Mouse (Mus musculus) MN1 (cell line): ENCODE measurements around the gene Prickle2.

Experiments
- DNase-seq: peaks from one replicate; pipeline ENCODE4 v3.0.0-alpha.2; 2016; ENCODE audit warnings: low spot score

The Prickle2 gene

GRCm38 (mm10) chr6:92665530-92665989 lies 40.4 kb downstream of the Prickle2 start:
- DNase-seq = peak; percentile 70

DNA sequence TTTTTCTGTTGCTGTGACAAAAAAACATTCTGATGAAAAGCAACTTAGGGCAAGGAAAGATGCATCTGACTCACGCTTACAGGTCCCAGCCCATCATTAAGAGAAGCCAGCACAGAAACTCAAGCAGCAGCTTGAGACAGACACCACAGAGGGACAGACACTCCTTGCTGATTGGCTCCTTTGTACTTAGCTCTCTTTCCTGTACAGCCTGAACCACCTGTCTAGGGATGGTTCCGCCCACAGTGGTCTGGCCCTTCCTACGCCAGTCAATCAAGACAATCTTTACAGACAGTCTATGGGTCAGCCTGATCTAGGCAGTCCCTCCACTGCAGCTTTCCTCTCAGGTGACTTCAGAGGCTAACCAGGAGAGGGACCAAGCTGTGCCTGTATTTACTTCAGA lies 42.1 kb downstream of the Prickle2 start:
- DNase-seq = no peak

DNA sequence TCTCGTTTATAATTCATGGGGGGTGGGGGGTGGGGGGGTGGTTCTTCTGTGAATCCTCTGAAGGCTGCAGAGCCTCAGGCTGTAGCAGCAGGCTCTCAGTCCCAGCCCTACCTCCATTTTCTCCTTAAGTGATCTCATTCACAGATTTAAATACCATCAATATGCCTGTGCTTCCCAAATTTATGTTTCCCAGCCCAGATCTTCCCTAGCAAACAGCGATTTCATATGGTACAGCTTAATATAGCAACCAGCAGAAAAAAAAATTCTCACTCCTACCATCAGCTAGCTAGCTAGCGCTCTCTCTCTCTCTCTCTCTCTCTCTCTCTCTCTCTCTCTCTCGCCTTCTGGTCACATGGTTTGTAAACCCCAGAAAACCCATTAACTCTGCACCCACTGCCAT lies 42.5 kb downstream of the Prickle2 start:
- no peak for DNase-seq

GRCm38 (mm10) chr6:92649063-92649462 lies 56.9 kb downstream of the Prickle2 start:
- DNase-seq = no peak

- DNase-seq = no peak
Measured at GRCm38 (mm10) chr6:92648571-92648970, 57.4 kb downstream of the Prickle2 start.

GRCm38 (mm10) chr6:92642929-92643328 lies 63.0 kb downstream of the Prickle2 start:
- DNase-seq = no peak

DNA sequence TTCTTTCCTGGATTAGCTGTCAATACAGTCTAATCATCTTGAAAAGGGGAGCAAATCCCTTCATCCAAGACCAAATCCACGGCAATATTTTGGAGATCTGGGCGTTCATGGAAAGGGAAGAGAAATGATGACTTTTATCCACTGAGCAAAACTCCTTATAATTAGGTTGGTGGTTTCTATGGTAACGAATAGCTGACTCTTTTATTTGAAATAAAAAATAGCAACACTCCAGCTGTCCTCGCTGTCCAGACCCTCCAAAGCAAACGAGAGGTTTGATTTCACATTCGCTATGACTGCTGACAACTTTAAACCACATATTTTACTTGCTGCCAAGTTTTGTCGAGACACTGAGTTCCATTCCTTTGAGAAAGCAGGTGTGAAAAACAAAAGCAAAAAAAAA lies 64.0 kb downstream of the Prickle2 start:
- no peak for DNase-seq

GRCm38 (mm10) chr6:92640896-92641295 lies 65.1 kb downstream of the Prickle2 start:
- no peak for DNase-seq

GRCm38 (mm10) chr6:92636431-92636830 lies 69.5 kb downstream of the Prickle2 start:
- no peak for DNase-seq

DNA sequence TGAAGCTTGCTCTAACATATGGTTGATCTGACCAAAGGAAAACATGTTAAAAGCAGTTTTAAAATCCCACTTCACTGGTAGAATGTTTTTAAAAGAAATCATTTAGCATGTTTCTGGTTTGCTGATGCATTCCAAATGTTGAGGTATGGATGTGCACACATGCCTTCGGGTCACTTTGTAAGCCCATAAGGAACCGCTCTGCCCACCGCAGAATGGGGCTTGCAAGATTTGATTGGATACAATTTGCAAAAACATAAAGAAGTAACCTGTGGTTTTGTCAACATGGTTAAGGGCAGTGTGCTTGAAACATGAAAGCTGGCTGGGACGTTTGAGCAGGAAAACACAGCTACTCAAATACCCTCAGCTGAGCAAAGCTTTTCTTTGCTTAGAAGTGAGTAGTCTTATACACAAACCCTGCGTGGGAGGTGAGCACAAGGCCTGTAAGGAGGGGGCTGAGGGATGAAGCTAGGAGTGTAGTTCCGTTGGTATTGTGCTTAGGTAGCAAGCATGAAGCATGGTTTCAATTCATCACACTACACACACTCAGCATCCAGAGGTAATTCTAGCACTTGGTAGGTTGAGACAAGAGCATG lies 71.0 kb downstream of the Prickle2 start:
- no peak for DNase-seq

GRCm38 (mm10) chr6:92630991-92631390 lies 75.0 kb downstream of the Prickle2 start:
- DNase-seq = no peak

- no peak for DNase-seq
Measured at GRCm38 (mm10) chr6:92627711-92628110, 78.2 kb downstream of the Prickle2 start.

GRCm38 (mm10) chr6:92627048-92627617 lies 78.8 kb downstream of the Prickle2 start:
- no peak for DNase-seq

GRCm38 (mm10) chr6:92625923-92626322 lies 80.0 kb downstream of the Prickle2 start:
- peak; percentile 50 for DNase-seq

DNA sequence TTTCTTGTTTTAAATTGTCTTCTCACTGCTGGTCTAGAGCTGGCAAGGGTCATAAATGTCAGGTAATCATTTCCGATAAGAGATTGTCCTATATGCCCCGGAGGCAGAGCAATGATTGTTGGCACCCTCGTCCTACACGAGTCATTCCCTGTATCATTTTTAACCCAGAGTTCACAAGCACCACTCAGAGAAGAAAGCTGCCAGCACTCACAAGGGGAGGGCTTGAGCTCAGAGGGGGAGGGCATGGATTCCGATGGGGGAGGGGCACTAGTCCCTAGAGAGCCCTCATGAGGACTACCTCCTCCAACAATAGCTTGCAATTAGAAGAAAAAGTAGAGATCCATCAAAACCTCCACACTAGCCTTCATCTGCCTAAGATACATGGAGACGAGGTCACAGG lies 81.6 kb downstream of the Prickle2 start:
- no peak for DNase-seq

GRCm38 (mm10) chr6:92617183-92617582 lies 88.8 kb downstream of the Prickle2 start:
- DNase-seq = no peak

GRCm38 (mm10) chr6:92614771-92615170 lies 91.2 kb downstream of the Prickle2 start:
- DNase-seq = no peak

DNA sequence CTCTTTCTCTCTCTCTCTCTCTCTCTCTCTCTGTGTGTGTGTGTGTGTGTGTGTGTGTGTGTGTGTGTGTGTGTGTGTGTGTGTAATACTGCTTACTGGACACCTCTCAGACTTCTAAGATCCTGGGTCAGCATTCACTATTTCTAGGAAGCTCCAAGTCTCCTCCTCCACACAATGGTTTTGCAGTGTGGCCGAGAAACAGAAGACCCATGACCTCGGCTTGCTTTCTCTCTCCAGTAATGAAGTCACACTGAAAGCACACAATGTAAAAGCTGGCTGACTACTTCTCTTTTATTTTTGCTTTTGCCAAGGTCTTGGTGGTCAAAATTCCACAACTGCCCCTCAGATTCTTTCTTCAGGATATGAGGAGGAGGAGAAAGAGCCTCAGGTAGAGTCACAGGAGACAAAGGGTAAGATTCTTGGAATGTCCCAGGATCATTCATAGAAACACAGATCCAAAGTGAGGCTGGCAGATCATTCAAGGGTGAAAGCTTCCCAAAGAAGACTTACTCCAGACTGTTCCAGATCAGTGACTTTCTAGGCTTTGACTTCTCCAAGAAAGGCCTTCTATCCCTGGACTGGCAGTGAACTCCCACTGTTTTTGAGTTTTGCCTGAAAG lies 93.7 kb downstream of the Prickle2 start:
- no peak for DNase-seq

DNA sequence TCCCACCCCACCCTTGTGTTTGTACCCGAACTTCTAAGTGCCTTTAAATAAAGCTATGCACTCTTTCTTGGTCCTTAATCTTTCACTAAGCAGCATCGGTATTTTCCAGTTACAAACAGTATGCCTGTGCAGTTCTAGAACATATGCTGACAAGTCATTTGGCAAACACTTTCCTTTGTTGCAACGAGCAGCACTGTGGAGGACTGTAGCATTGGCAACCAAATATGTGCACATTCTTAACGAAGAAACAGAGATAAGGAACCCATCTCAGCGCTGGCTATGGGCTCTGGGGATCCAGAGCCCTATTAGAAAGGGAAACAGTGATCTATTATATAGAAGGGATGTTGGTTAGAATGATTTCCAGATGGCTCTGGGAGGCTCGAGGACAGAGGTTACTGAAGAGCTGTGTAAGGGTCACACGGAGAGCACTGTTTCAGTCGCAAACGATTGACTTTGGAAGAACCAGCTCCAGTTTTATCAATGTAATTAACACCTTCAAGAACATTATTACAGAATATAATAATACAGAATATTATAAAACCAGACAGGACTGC lies 96.2 kb downstream of the Prickle2 start:
- DNase-seq = peak; percentile 70

DNA sequence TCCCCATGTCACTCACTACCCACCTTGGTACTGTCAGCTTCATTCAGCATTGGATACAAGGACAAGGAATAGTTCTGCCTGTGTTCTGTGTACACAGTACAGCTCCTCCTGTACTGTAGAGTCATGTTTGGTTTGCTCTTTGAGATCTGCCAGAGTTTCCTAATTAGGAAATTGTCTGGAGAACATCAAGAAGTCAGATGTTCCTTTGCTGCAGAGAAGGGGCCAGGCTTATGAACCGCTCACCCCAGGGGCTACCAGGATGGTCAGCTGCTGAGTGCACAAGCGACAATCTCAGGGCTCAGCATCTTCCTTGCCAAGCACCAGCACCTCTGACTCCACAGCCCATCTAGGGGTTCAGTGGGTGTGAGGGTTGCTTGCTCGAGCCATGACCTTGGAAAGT lies 96.9 kb downstream of the Prickle2 start:
- DNase-seq = peak; percentile 68

- DNase-seq = no peak
Measured at GRCm38 (mm10) chr6:92605156-92605555, 100.8 kb downstream of the Prickle2 start.

DNA sequence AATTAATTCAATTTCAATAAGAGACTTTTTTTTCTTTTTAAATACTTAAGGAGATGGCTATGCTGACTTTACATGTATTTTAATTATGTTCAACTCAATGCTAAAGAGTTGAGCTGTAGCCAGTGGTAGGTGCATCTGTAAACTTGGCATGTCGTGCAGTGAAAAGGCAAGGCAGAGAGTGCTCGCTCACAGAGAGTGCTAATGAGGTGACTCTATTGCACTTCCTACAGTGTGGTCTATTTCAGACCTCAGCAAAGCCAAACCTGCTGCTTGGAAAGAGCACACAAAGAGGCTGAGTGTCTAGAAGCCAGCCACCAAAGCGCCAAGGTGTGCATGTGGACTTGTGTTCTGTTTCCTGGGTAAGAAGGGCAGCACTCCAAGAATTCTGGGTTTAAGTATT lies 109.6 kb downstream of the Prickle2 start:
- DNase-seq = no peak

GRCm38 (mm10) chr6:92589381-92590065 lies 116.4 kb downstream of the Prickle2 start:
- peak; percentile 49 for DNase-seq
